Mouse (Mus musculus) small intestine, adult 2 months (tissue): Measurements from ENCODE around the gene Pvr. TPM values are rescaled to one million over a fixed set of nuclear protein-coding genes. Genes with fewer than 3 reads are reported as not detected.

Experiments
- H3K27ac ChIP-seq: fragments of 200-500 bp; 2 replicates; pipeline ENCODE4 v1.5.1; 2012; ENCODE audit warnings: low read depth, low read length, control low read depth, inconsistent platforms; ENCODE audit not compliant: insufficient read depth
- H3K27me3 ChIP-seq: fragments of 200-500 bp; 2 replicates; pipeline ENCODE4 v1.6.1; 2012; ENCODE audit warnings: mild to moderate bottlenecking, moderate library complexity, low read length, inconsistent platforms; ENCODE audit not compliant: control insufficient read depth, insufficient read depth
- H3K36me3 ChIP-seq: fragments of 200-500 bp; 2 replicates; pipeline ENCODE4 v1.6.1; 2012; ENCODE audit warnings: mild to moderate bottlenecking, low read length, control low read depth, inconsistent platforms; ENCODE audit not compliant: control insufficient read depth, insufficient read depth
- H3K4me1 ChIP-seq: fragments of 200-500 bp; 2 replicates; pipeline ENCODE4 v1.6.1; 2012; ENCODE audit warnings: low read length, inconsistent platforms, mixed read lengths; ENCODE audit not compliant: control insufficient read depth, insufficient read depth, insufficient read length
- H3K4me3 ChIP-seq: fragments of 200-500 bp; 2 replicates; pipeline ENCODE4 v1.5.1; 2012; ENCODE audit warnings: low read depth, mild to moderate bottlenecking, control low read depth, inconsistent platforms, low read length, moderate library complexity
- CTCF ChIP-seq: fragments of 200-500 bp; IDR thresholded peaks from 2 replicates; pipeline ENCODE4 v1.5.1; 2012; ENCODE audit warnings: low read depth, mild to moderate bottlenecking, control low read depth, inconsistent platforms, low read length, moderate library complexity, mixed read lengths; ENCODE audit not compliant: insufficient replicate concordance, insufficient read length; ENCODE audit errors: extremely low read depth
- POLR2A ChIP-seq: fragments of 200-500 bp; IDR thresholded peaks from 2 replicates; pipeline ENCODE4 v1.6.1; 2012; ENCODE audit warnings: low read depth, mild to moderate bottlenecking, control low read depth, inconsistent platforms, low read length, moderate library complexity
- WGBS: fragments of 180-500 bp; shearing (Covaris S2); methylation state at CpG from one replicate; pipeline ENCODE4 v1.1.7; 2018; 5-methylcytosine and 5-hydroxymethylcytosine counted together
- polyA plus RNA-seq: library from polyadenylated mRNA; depleted of rRNA; stranded (reverse); fragments of >200 nt; gene quantifications from 2 replicates; pipeline ENCODE4 v1.2.3, GENCODE M21; 2012

The Pvr gene
- polyA plus RNA-seq, 1 experiment = 14.3 TPM

DNA sequence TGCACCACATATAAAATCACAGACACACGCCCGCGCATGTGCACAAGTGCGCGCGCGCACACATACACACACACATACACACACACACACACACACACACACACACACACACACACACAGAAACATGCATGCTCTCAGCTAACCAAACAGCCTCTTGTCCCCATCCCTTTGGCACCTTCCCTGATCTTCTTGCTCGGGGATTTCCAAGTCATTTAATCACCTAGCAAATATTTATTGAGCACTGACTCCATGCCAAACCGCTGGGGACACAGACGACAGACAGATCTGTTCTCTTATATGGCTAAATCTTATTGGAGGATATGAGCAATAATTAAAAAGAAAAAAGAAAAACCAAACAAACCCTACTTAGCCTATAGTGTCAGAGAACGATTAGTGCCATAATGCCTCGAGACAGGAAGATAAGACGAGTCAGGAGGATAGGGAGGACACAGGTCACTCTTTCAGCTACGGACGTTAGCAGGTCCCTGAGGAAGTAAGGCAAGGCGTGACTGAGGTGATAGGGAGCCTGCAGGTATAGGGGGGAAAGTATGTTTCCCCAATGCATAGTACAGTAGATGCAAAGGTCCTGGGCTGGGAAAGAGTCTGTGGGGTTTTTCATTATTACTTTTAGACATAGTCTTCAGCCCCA lies 53.1 kb downstream of the Pvr start:
- TF ChIP-seq CTCF (no peak), POLR2A (no peak)
- 15% methylated on average over 16 of the region's 16 CpGs for WGBS
- Histone ChIP-seq H3K36me3 (no peaks in the 10 kb centered on the region), H3K4me1 (peaks cover 37% of the 10 kb centered on the region), H3K4me3 (no peak overlapping the region), H3K27ac (peak overlapping the region; percentile 87), H3K27me3 (no peaks in the 10 kb centered on the region)

DNA sequence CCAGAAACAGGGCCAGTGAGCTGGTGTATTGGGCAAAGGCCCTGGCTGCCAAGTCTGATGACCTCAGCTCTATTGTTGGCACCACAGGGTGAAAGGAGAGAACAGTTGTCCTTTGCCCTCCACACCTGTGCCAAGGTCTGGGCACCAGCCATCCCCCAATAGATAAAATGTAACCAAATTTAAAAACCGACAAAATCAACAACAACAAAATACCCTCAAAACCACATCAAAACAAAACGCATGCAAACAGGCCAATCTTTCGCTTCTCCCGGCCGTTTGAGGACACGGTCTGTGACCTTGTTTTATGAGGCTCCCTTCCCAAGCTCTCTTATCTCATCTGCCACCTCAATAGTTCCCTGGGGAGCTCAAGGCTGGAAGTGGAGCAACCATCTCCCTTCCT lies 54.5 kb downstream of the Pvr start:
- Histone ChIP-seq H3K27me3 (no peaks in the 10 kb centered on the region), H3K36me3 (no peaks in the 10 kb centered on the region), H3K4me1 (peaks cover 37% of the 10 kb centered on the region), H3K27ac (peak overlapping the region; percentile 97), H3K4me3 (no peak overlapping the region)
- TF ChIP-seq CTCF (no peak), POLR2A (no peak)
- 22% methylated on average over 6 of the region's 6 CpGs for WGBS

DNA sequence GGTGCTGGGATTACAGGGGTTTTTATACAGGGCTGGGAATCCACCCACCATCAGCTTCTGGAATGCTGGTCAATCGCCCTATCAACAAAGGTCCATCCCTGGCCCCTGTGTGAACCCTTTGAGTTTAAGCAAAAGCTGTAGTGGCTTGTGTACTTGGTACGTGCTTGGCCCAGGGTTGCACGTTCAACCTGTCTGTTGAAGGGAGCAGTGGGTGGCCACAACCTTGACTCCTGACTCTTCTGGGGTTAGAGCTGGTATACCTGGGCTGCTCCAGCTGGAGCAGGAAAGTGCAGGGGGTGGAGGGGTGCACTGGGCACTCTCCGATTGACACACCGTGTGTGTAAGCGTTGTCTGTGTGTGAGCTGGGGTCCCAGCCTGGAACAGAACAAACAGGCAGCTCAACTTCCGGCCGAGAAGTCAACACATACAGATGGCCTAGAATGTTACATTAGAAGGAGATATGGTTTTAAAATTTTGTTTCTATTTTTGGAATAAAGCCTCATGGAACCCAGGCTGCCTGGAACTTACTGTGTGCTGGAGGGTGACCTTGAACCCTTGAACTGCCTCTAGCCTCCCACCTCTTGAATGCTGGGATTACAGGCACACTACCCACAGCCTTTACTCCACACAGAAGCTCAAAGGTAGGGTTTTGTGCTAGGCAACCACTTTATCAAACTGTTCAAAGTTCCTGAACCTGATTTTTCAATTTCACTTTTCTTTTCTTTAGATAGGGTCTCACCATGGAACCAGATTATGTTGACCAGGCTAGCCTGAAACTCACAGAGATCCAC lies 55.5 kb downstream of the Pvr start:
- H3K36me3 ChIP-seq = no peaks in the 10 kb centered on the region
- no peaks in the 10 kb centered on the region for H3K27me3 ChIP-seq
- H3K4me1 ChIP-seq = peaks cover 35% of the 10 kb centered on the region
- TF ChIP-seq POLR2A = no peak
- no peak for TF ChIP-seq CTCF
- peak overlapping the region; percentile 97 for H3K27ac ChIP-seq
- 78% methylated on average over 8 of the region's 8 CpGs for WGBS
- H3K4me3 ChIP-seq = no peak overlapping the region

DNA sequence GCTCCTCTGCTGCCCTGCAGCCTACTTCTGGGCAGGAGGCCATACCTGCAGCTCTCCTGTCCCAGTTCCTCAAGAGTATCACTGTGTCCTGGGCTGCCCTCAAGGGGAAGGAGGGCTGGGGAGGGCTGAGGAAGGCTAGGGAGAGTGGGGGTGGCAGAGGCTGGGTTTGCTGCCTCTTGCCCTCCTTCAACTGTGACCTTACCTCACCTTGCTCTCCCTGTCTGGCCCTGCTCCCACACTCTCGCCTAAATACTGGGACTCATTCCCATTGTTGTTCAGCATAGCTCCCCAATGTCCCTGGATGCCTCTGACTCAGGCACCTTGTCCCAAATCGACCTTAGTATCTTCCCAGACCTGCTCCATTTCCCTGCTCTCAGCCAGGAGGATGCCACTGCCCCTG lies 56.7 kb downstream of the Pvr start:
- Histone ChIP-seq H3K4me3 (no peak overlapping the region), H3K4me1 (peaks cover 35% of the 10 kb centered on the region), H3K27ac (0 out of 2 replicates have a peak overlapping the region, but pooled peaks have one; percentile 30), H3K27me3 (no peaks in the 10 kb centered on the region), H3K36me3 (no peaks in the 10 kb centered on the region)
- TF ChIP-seq CTCF (no peak), POLR2A (no peak)
- 21% methylated on average over 2 of the region's 2 CpGs for WGBS

DNA sequence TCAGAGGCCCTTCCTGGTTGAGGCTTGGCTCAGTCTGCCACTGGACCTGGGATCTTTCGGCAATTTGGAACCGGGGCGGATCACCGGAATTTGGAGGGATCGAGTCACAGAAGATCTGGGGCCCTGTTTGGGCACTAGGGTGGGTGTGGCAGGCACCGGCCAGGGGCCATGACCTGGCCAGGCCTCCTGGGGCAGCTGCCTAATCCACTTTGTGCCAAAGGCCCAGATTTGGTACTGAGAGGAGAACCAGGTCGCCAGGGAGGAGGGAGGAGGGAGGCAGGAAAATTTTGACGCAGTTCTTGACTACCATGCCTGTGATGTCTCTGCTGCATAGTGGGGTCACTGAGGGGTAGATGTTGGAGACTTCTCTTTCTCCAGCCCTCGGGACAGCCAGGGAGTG lies 59.8 kb downstream of the Pvr start, which contains the start of gene Ceacam16:
Gene Ceacam16, minus strand, starts transcription at position 101 of the 400 bp plus-strand sequence.
- no peaks in the 10 kb centered on the region for H3K36me3 ChIP-seq
- WGBS = 86% methylated on average over 9 of the region's 9 CpGs
- H3K27me3 ChIP-seq = no peaks in the 10 kb centered on the region
- H3K4me3 ChIP-seq = no peak within 1 kb of the TSS
- TF ChIP-seq POLR2A (no peak), CTCF (no peak)
- H3K27ac ChIP-seq = no peak within 1 kb of the TSS
- H3K4me1 ChIP-seq = peaks cover 20% of the 10 kb centered on the region; the same call in 1 of the 2 replicates

DNA sequence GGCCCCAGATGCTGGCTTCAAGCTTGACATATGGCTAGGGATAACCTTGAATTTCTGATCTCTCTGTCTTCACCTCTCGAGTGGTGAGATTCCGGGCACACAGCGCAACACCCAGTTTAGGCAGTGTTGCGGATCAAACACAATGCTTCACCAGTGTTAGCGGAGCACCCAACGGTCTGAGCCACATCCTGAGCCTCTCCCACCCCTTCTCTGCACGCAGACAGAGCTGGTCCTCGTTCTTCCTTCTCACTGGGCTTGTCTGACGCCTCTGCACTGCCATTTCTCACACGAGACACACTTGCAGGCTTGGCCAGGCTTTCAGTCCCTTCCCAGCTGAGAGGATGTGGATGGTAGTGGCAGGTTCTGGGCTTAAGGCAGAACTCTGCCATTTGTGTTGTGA lies 61.2 kb downstream of the Pvr start:
- WGBS = 78% methylated on average over 10 of the region's 10 CpGs
- Histone ChIP-seq H3K27me3 (no peaks in the 10 kb centered on the region), H3K27ac (no peak overlapping the region), H3K36me3 (no peaks in the 10 kb centered on the region), H3K4me1 (peaks cover 8% of the 10 kb centered on the region; the same call in 1 of the 2 replicates), H3K4me3 (no peak overlapping the region)
- TF ChIP-seq POLR2A = no peak
- TF ChIP-seq CTCF = no peak

DNA sequence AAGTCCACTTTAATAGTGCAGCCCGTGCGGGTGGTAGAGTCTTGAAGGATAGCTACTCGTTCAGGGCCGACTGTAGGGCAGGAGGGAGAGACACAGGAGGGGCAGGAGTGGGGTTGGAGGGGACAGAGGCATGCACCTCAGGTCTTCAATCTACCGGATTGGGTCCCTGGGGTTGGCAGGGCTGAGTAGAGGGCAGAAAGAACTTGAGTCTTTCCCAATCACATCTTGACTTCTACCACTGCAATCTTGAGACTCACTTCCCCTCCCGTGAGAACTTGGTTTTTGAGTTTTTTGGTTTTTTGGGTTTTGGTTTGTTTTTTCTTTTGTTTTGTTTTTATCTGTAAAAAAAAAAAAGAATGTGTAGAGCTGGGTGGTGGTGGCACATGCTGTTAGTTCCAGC lies 64.7 kb downstream of the Pvr start:
- no peak overlapping the region for H3K4me3 ChIP-seq
- H3K27ac ChIP-seq = no peak overlapping the region
- TF ChIP-seq CTCF = no peak
- no peak for TF ChIP-seq POLR2A
- WGBS = 85% methylated on average over 6 of the region's 6 CpGs
- peaks cover 4% of the 10 kb centered on the region for H3K4me1 ChIP-seq
- no peaks in the 10 kb centered on the region for H3K36me3 ChIP-seq
- H3K27me3 ChIP-seq = no peaks in the 10 kb centered on the region
